Comparison of ENCODE assay signal across 8 mouse cellular contexts in genomic region chr11:83440081-83441064, GRCm38 (mm10). TPM values are rescaled to one million over a fixed set of nuclear protein-coding genes. Genes with fewer than 3 reads are reported as not detected.
DNase-seq lines count a peak whose midpoint lies in the region; ATAC-seq and TF ChIP-seq lines count a peak whose summit lies in the region.

No protein-coding gene starts in this region.

- H3K4me3 ChIP-seq in lung, embryonic 15.5 days: peak overlapping the region; percentile 60
- H3K4me3 ChIP-seq in olfactory bulb, adult 2 months (ENCODE audit: insufficient read depth, low read depth, low read length): peak overlapping the region; percentile 73

- WGBS in lung, embryonic 15.5 days: under 1% methylated on average over 64 of the region's 75 CpGs
- WGBS in olfactory bulb, adult 2 months: under 1% methylated on average over 72 of the region's 75 CpGs

- no peak overlapping the region for H3K27ac ChIP-seq in lung, embryonic 15.5 days
- H3K27ac ChIP-seq in olfactory bulb, adult 2 months (ENCODE audit: insufficient read depth, low read depth, low read length): no peak overlapping the region

- no peaks in the 10 kb centered on the region for H3K36me3 ChIP-seq in lung, embryonic 15.5 days

- peak overlapping the region; percentile 96 for H3K4me2 ChIP-seq in lung, embryonic 15.5 days

- peak; percentile 86 for TF ChIP-seq CTCF in olfactory bulb, adult 2 months (IDR thresholded peaks at IDR 0.05; ENCODE audit: insufficient read depth, low read depth, low read length)

- H3K9ac ChIP-seq in lung, embryonic 15.5 days: peak overlapping the region; percentile 38; the same call in 1 of the 2 replicates

- H3K27me3 ChIP-seq in lung, embryonic 15.5 days: peaks cover 45% of the 10 kb centered on the region

- H3K4me1 ChIP-seq in lung, embryonic 15.5 days: peaks cover 15% of the 10 kb centered on the region; the same call in 1 of the 2 replicates
- peaks cover 16% of the 10 kb centered on the region for H3K4me1 ChIP-seq in olfactory bulb, adult 2 months (ENCODE audit: control insufficient read depth, insufficient read depth, low read length)

- DNase-seq in Muller cell, postnatal 12 days (ENCODE audit: inconsistent ontology term): peak; percentile 88
- DNase-seq in cerebellum, adult 8-10 months: peak; percentile 89
- DNase-seq in layer of hippocampus, adult 8-10 months (ENCODE audit: low spot score in 2 of 2): peak; percentile 71 to 90
- DNase-seq in thymus, adult 18-20 months: peak; percentile 68 to 74

- peak; percentile 22; the same call in 1 of the 2 replicates for TF ChIP-seq POLR2A in olfactory bulb, adult 2 months (IDR thresholded peaks at IDR 0.05; ENCODE audit: insufficient read depth, low read depth, low read length)

- peak; percentile 92 for ATAC-seq in frontal cortex, adult (ENCODE audit: low TSS enrichment)
- ATAC-seq in hematopoietic stem cell, adult 5-6 weeks (replicated peaks in 1 of 2; ENCODE audit: insufficient read depth in 1 of 2, low FRiP score in 2 of 2, low TSS enrichment in 1 of 2, low read depth in 1 of 2, poor library complexity in 2 of 2, severe bottlenecking in 2 of 2): peak; percentile 74 to 80
- ATAC-seq in lung, embryonic 15.5 days (ENCODE audit: borderline replicate concordance, extremely low read depth, low FRiP score, low TSS enrichment): peak; percentile 92

- no peaks in the 10 kb centered on the region for H3K9me3 ChIP-seq in lung, embryonic 15.5 days

RNA-seq across cellular contexts. Expression of gene 1700020L24Rik, which starts 2.9 kb away (rescaled TPM):
- 10.5 and 17.7 TPM in 2 replicates for total RNA-seq in hematopoietic stem cell, adult 5-6 weeks (2017)
- total RNA-seq in layer of hippocampus, adult 8-10 months (2022): under 1 TPM in 2 of 4 experiments, not detected in 2; 0.40 to 0.51 TPM
- 0.18 and 0.29 TPM in 2 replicates for polyA plus RNA-seq in lung, embryonic 15.5 days (2015; fragmentation: Nextera tagmentation; extraction: Ambion mirVana)
- polyA plus RNA-seq in olfactory bulb, adult 2 months (2012; ENCODE audit: insufficient read depth, insufficient read length, low replicate concordance, missing spikeins): not detected in 2 replicates

RNA-seq across cellular contexts. Expression of gene Gas2l2, which starts 11.1 kb away (rescaled TPM):
- total RNA-seq in hematopoietic stem cell, adult 5-6 weeks (2017): not detected in 2 replicates
- under 1 TPM; 0.43 to 0.56 (median 0.48) TPM for total RNA-seq in layer of hippocampus, adult 8-10 months (2022)
- polyA plus RNA-seq in lung, embryonic 15.5 days (2015; fragmentation: Nextera tagmentation; extraction: Ambion mirVana): 0.32 and 0.35 TPM in 2 replicates
- polyA plus RNA-seq in olfactory bulb, adult 2 months (2012; ENCODE audit: insufficient read depth, insufficient read length, low replicate concordance, missing spikeins): not detected in 2 replicates

RNA-seq across cellular contexts. Expression of gene Mmp28, which starts 22.5 kb away (rescaled TPM):
- 1.4 and 2.4 TPM in 2 replicates for total RNA-seq in hematopoietic stem cell, adult 5-6 weeks (2017)
- 1 to 10 TPM; 2.9 to 3.8 (median 3.7) TPM for total RNA-seq in layer of hippocampus, adult 8-10 months (2022)
- polyA plus RNA-seq in lung, embryonic 15.5 days (2015; fragmentation: Nextera tagmentation; extraction: Ambion mirVana): 2.5 and 2.7 TPM in 2 replicates
- polyA plus RNA-seq in olfactory bulb, adult 2 months (2012; ENCODE audit: insufficient read depth, insufficient read length, low replicate concordance, missing spikeins): not detected in 2 replicates

RNA-seq across cellular contexts. Expression of gene Rasl10b, which starts 31.4 kb away (rescaled TPM):
- total RNA-seq in hematopoietic stem cell, adult 5-6 weeks (2017): not detected in 2 replicates
- 100 to 1,000 TPM; 202 to 211 (median 208) TPM for total RNA-seq in layer of hippocampus, adult 8-10 months (2022)
- 1.3 and 1.8 TPM in 2 replicates for polyA plus RNA-seq in lung, embryonic 15.5 days (2015; fragmentation: Nextera tagmentation; extraction: Ambion mirVana)
- 96.6 TPM in 1 of 2 replicates, not detected in the other for polyA plus RNA-seq in olfactory bulb, adult 2 months (2012; ENCODE audit: insufficient read depth, insufficient read length, low replicate concordance, missing spikeins)

RNA-seq across cellular contexts. Expression of gene Taf15, which starts 32.5 kb away (rescaled TPM):
- total RNA-seq in hematopoietic stem cell, adult 5-6 weeks (2017): 41.5 and 69.0 TPM in 2 replicates
- total RNA-seq in layer of hippocampus, adult 8-10 months (2022): 10 to 100 TPM; 67.6 to 80.2 (median 69.6) TPM
- 11.0 and 11.3 TPM in 2 replicates for polyA plus RNA-seq in lung, embryonic 15.5 days (2015; fragmentation: Nextera tagmentation; extraction: Ambion mirVana)
- polyA plus RNA-seq in olfactory bulb, adult 2 months (2012; ENCODE audit: insufficient read depth, insufficient read length, low replicate concordance, missing spikeins): not detected in 2 replicates
